Mouse (Mus musculus) bone marrow, adult 2 months (tissue): ENCODE measurements around the gene Gm7324. TPM values are rescaled to one million over a fixed set of nuclear protein-coding genes. Genes with fewer than 3 reads are reported as not detected.
"Not testable (repeated sequence)": the region's sequence is repeated elsewhere in the genome, so short reads cannot be mapped to it uniquely, and the experiment has no call there.

Experiments
- H3K27ac ChIP-seq: fragments of 200-500 bp; 2 replicates; pipeline ENCODE4 v1.5.1; 2012; ENCODE audit warnings: low read depth, mild to moderate bottlenecking, control low read depth, inconsistent platforms, low read length; ENCODE audit not compliant: control insufficient read depth, poor library complexity, insufficient read depth
- H3K4me1 ChIP-seq: fragments of 200-500 bp; 2 replicates; pipeline ENCODE4 v1.6.1; 2011; ENCODE audit warnings: low read length; ENCODE audit not compliant: control insufficient read depth, insufficient read depth
- H3K4me3 ChIP-seq: fragments of 200-500 bp; replicated peaks from 2 replicates; pipeline ENCODE3; 2011; ENCODE audit warnings: mild to moderate bottlenecking, low read depth, low read length, control low read depth; ENCODE audit not compliant: control insufficient read depth
- WGBS: fragments of 180-500 bp; shearing (Covaris S2); methylation state at CpG from one replicate; pipeline ENCODE4 v1.1.7; 2018; 5-methylcytosine and 5-hydroxymethylcytosine counted together
- polyA plus RNA-seq: library from polyadenylated mRNA; stranded (reverse); fragments of >200 nt; gene quantifications from 2 replicates; pipeline ENCODE4 v1.2.4, GENCODE M21; 2011; ENCODE audit warnings: low replicate concordance; ENCODE audit not compliant: missing spikeins, insufficient read depth, insufficient read length

Gm7324 gene
- polyA plus RNA-seq: 7.5 and 9.6 TPM in 2 replicates

GRCm38 (mm10) chr14:43697621-43698020 lies at the start of gene Gm7324:
Gm7324 (plus strand) TSS chr14:43697828.
- WGBS: 81% methylated on average over 4 of the region's 4 CpGs
- H3K27ac ChIP-seq, H3K4me1 ChIP-seq, H3K4me3 ChIP-seq: not testable (repeated sequence)

- H3K4me1 ChIP-seq, H3K27ac ChIP-seq, H3K4me3 ChIP-seq: not testable (repeated sequence)
- WGBS: 75% methylated on average over 1 of the region's 2 CpGs
These were observed 20.5 kb upstream of the Gm7324 start, which contains the start of gene Gm8165 for GRCm38 (mm10) chr14:43677099-43677498. Gm8165 (minus strand) TSS chr14:43677199.

- H3K4me3 ChIP-seq, H3K4me1 ChIP-seq, H3K27ac ChIP-seq: not testable (repeated sequence)
- 80% methylated on average over 3 of the region's 3 CpGs for WGBS
These were observed 29.8 kb downstream of the Gm7324 start, which contains the start of gene Gm16506 for GRCm38 (mm10) chr14:43727385-43727784. Gm16506 (minus strand) TSS chr14:43727485.

- H3K4me1 ChIP-seq, H3K4me3 ChIP-seq, H3K27ac ChIP-seq: not testable (repeated sequence)
- 70% methylated on average over 4 of the region's 4 CpGs for WGBS
These were observed 49.9 kb downstream of the Gm7324 start, which contains the start of gene Gm6526 for GRCm38 (mm10) chr14:43747566-43747965. Gm6526 (plus strand) TSS chr14:43747866.

Other genes starting within 250 kb of the Gm7324 start
- gene Gm5799, start 154.3 kb upstream of the Gm7324 start, polyA plus RNA-seq: not detected in 2 replicates
- not detected in 2 replicates for gene Gm17654, start 118.7 kb upstream of the Gm7324 start, polyA plus RNA-seq
- gene Gm10375, start 89.8 kb upstream of the Gm7324 start, polyA plus RNA-seq: not detected in 2 replicates
- not detected in 2 replicates for gene Gm8165, start 20.6 kb upstream of the Gm7324 start, polyA plus RNA-seq
- gene Gm16506, start 29.7 kb downstream of the Gm7324 start, polyA plus RNA-seq: not detected in 2 replicates
- not detected in 2 replicates for gene Gm6526, start 50.0 kb downstream of the Gm7324 start, polyA plus RNA-seq
- gene Gm8180, start 86.9 kb downstream of the Gm7324 start, polyA plus RNA-seq: not detected in 2 replicates
- gene Ear1, start 177.7 kb downstream of the Gm7324 start, polyA plus RNA-seq: 3.0 and 22.3 TPM in 2 replicates
- gene Ear10, start 225.7 kb downstream of the Gm7324 start, polyA plus RNA-seq: not detected in 2 replicates
- gene Gm8113, start 227.6 kb downstream of the Gm7324 start, polyA plus RNA-seq: 1.5 and 4.8 TPM in 2 replicates